Mouse (Mus musculus) CH12.LX (cell line): Measurements from ENCODE around the gene Stx11. TPM values are rescaled to one million over a fixed set of nuclear protein-coding genes. Genes with fewer than 3 reads are reported as not detected.

Experiments
- DNase-seq: peaks from one replicate; pipeline ENCODE4 v3.0.0-alpha.2; 2013; ENCODE audit errors: extremely low read depth
- H3K27ac ChIP-seq: 2 replicates; pipeline ENCODE4 v1.5.1; 2012; ENCODE audit warnings: low read depth, mild to moderate bottlenecking, control low read depth, moderate library complexity; ENCODE audit not compliant: insufficient read depth
- H3K27me3 ChIP-seq: replicated peaks from 2 replicates; pipeline ENCODE3; 2012; ENCODE audit warnings: inconsistent platforms
- H3K36me3 ChIP-seq, 2 experiments: replicated peaks in 1 of 2; 2 replicates each; pipeline versions ENCODE3 to v1.6.1; 2012; ENCODE audit warnings: inconsistent platforms in 1 of 2, low read length in 1 of 2, mild to moderate bottlenecking in 1 of 2, mixed read lengths in 1 of 2, moderate library complexity in 1 of 2; ENCODE audit not compliant: control insufficient read depth in 1 of 2, insufficient read depth in 1 of 2
- H3K4me1 ChIP-seq, 2 experiments: 2 replicates each; pipeline ENCODE4 v1.6.1; 2012; ENCODE audit warnings: inconsistent platforms in 1 of 2, moderate library complexity in 1 of 2; ENCODE audit not compliant: insufficient read depth in 2 of 2, control insufficient read depth in 1 of 2
- H3K4me2 ChIP-seq: 2 replicates; pipeline ENCODE4 v1.6.1; 2012; ENCODE audit warnings: low read depth, mild to moderate bottlenecking, control low read depth; ENCODE audit not compliant: poor library complexity, insufficient read depth, severe bottlenecking
- H3K4me3 ChIP-seq, 3 experiments: fragments of 150-350 bp in 1 of 3; sonication (generic) in 1 of 3; replicated peaks in 1 of 3; 2 replicates each; pipeline versions ENCODE3 to v1.5.1; 2011 to 2012; ENCODE audit warnings: low read depth in 2 of 3, low read length in 2 of 3, mild to moderate bottlenecking in 2 of 3, moderate library complexity in 2 of 3, control low read depth in 1 of 3, improper control_type of control experiment in 1 of 3, inconsistent platforms in 1 of 3, mixed read lengths in 1 of 3; ENCODE audit not compliant: poor library complexity in 1 of 3
- H3K79me2 ChIP-seq: replicated peaks from 2 replicates; pipeline ENCODE4 v1.6.1; 2012; ENCODE audit warnings: mild to moderate bottlenecking, moderate library complexity; ENCODE audit not compliant: control insufficient read depth, poor library complexity, insufficient read depth, severe bottlenecking; ENCODE audit errors: extremely low read depth
- H3K9ac ChIP-seq: 2 replicates; pipeline ENCODE4 v1.6.1; 2012; ENCODE audit warnings: low read depth, mild to moderate bottlenecking, control low read depth, moderate library complexity; ENCODE audit not compliant: insufficient read depth
- H3K9me3 ChIP-seq: replicated peaks from 2 replicates; pipeline ENCODE3; 2012; ENCODE audit warnings: low read length, inconsistent platforms, mixed read lengths
- BHLHE40 ChIP-seq: IDR thresholded peaks from 2 replicates; pipeline ENCODE4 v1.6.1; 2011; ENCODE audit warnings: mild to moderate bottlenecking, low read depth, low read length, improper control_type of control experiment
- CHD2 ChIP-seq: IDR thresholded peaks from 2 replicates; pipeline ENCODE4 v1.6.1; 2011; ENCODE audit warnings: low read length, improper control_type of control experiment
- CTCF ChIP-seq, 2 experiments: IDR thresholded peaks in 1 of 2; conservative IDR thresholded peaks in 1 of 2; 2 replicates each; pipeline ENCODE4 v1.5.1; 2011 to 2012; ENCODE audit warnings: low read depth in 2 of 2, low read length in 2 of 2, improper control_type of control experiment in 1 of 2, inconsistent platforms in 1 of 2, mild to moderate bottlenecking in 1 of 2, moderate library complexity in 1 of 2
- E2F4 ChIP-seq: IDR thresholded peaks from 2 replicates; pipeline ENCODE4 v1.6.1; 2011; ENCODE audit warnings: low read depth, low read length, improper control_type of control experiment; ENCODE audit not compliant: insufficient replicate concordance
- EP300 ChIP-seq: IDR thresholded peaks from 2 replicates; pipeline ENCODE4 v1.6.1; 2011; ENCODE audit warnings: low read length, improper control_type of control experiment
- GABPA ChIP-seq: IDR thresholded peaks from 2 replicates; pipeline ENCODE4 v1.6.1; 2012; ENCODE audit warnings: low read depth, low read length, improper control_type of control experiment, inconsistent platforms; ENCODE audit not compliant: insufficient replicate concordance
- HCFC1 ChIP-seq: IDR thresholded peaks from 2 replicates; pipeline ENCODE4 v1.6.1; 2012; ENCODE audit warnings: low read depth, mild to moderate bottlenecking, inconsistent platforms, low read length, improper control_type of control experiment
- IRF4 ChIP-seq: IDR thresholded peaks from 2 replicates; pipeline ENCODE4 v1.6.1; 2014; ENCODE audit warnings: low read depth, mild to moderate bottlenecking, inconsistent platforms, low read length, improper control_type of control experiment
- JUN ChIP-seq: IDR thresholded peaks from 2 replicates; pipeline ENCODE4 v1.6.1; 2011; ENCODE audit warnings: low read depth, mild to moderate bottlenecking, low read length, improper control_type of control experiment, moderate library complexity; ENCODE audit not compliant: insufficient read depth
- JUND ChIP-seq: conservative IDR thresholded peaks from 2 replicates; pipeline ENCODE4 v1.6.1; 2011; ENCODE audit warnings: low read depth, low read length, improper control_type of control experiment
- KAT2A ChIP-seq: IDR thresholded peaks from 2 replicates; pipeline ENCODE4 v1.6.1; 2012; ENCODE audit warnings: low read length, improper control_type of control experiment, inconsistent platforms; ENCODE audit not compliant: insufficient replicate concordance
- MEF2A ChIP-seq: IDR thresholded peaks from 2 replicates; pipeline ENCODE4 v1.6.1; 2014; ENCODE audit warnings: low read depth, mild to moderate bottlenecking, inconsistent platforms, low read length, improper control_type of control experiment, borderline replicate concordance
- MXI1 ChIP-seq: IDR thresholded peaks from 2 replicates; pipeline ENCODE4 v1.6.1; 2011; ENCODE audit warnings: mild to moderate bottlenecking, low read depth, low read length, improper control_type of control experiment
- MYC ChIP-seq: IDR thresholded peaks from 2 replicates; pipeline ENCODE4 v1.6.1; 2011; ENCODE audit warnings: low read depth, mild to moderate bottlenecking, improper control_type of control experiment, low read length
- NELFE ChIP-seq: IDR thresholded peaks from 2 replicates; pipeline ENCODE4 v1.6.1; 2011; ENCODE audit warnings: low read depth, low read length, improper control_type of control experiment
- NRF1 ChIP-seq: IDR thresholded peaks from 2 replicates; pipeline ENCODE4 v1.6.1; 2014; ENCODE audit warnings: low read depth, mild to moderate bottlenecking, inconsistent platforms, low read length, improper control_type of control experiment, moderate library complexity
- PAX5 ChIP-seq: IDR thresholded peaks from 2 replicates; pipeline ENCODE4 v1.6.1; 2012; ENCODE audit warnings: low read length, inconsistent platforms, mixed read lengths
- POLR2A ChIP-seq: IDR thresholded peaks from 2 replicates; pipeline ENCODE4 v1.6.1; 2011; ENCODE audit warnings: low read depth, mild to moderate bottlenecking, improper control_type of control experiment, low read length
- POLR2AphosphoS2 ChIP-seq: IDR thresholded peaks from 2 replicates; pipeline ENCODE4 v1.6.1; 2011; ENCODE audit warnings: low read depth, low read length, improper control_type of control experiment
- RAD21 ChIP-seq: IDR thresholded peaks from 2 replicates; pipeline ENCODE4 v1.6.1; 2011; ENCODE audit warnings: low read depth, mild to moderate bottlenecking, low read length, improper control_type of control experiment, moderate library complexity
- RCOR1 ChIP-seq: conservative IDR thresholded peaks from 2 replicates; pipeline ENCODE4 v1.6.1; 2012; ENCODE audit warnings: low read depth, mild to moderate bottlenecking, inconsistent platforms, low read length, improper control_type of control experiment
- TBP ChIP-seq: conservative IDR thresholded peaks from 2 replicates; pipeline ENCODE4 v1.6.1; 2011; ENCODE audit warnings: low read depth, low read length, improper control_type of control experiment
- UBTF ChIP-seq: IDR thresholded peaks from 2 replicates; pipeline ENCODE4 v1.6.1; 2012; ENCODE audit warnings: low read depth, mild to moderate bottlenecking, inconsistent platforms, low read length, improper control_type of control experiment, moderate library complexity
- USF1 ChIP-seq: IDR thresholded peaks from 2 replicates; pipeline ENCODE4 v1.6.1; 2014; ENCODE audit warnings: low read depth, mild to moderate bottlenecking, inconsistent platforms, low read length, improper control_type of control experiment
- ZNF384 ChIP-seq: IDR thresholded peaks from 2 replicates; pipeline ENCODE4 v1.6.1; 2012; ENCODE audit warnings: low read depth, low read length, improper control_type of control experiment, inconsistent platforms
- dilution Hi-C: fragments of 300-500 bp; cut with MboI; formaldehyde crosslinking; loops from 2 replicates; pipeline ENCODE4 v1.14.3; 2020; ENCODE audit warnings: low sequenced_read_pairs; ENCODE audit not compliant: extremely low pct_unique_long_range_greater_than_20kb, extremely low pct_ligation_motif_present
- in situ Hi-C: fragments of 300-500 bp; cut with MboI; formaldehyde crosslinking; loops from 3 replicates; pipeline ENCODE4 v1.14.3; 2019; ENCODE audit warnings: low sequenced_read_pairs, low pct_ligation_motif_present, low pct_unique_long_range_greater_than_20kb, mixed read lengths
- polyA plus RNA-seq: library from polyadenylated mRNA; unstranded; fragments of >175 nt; gene quantifications from 2 replicates; pipeline ENCODE4 v1.2.1, GENCODE M21; 2012; ENCODE audit warnings: low read depth; ENCODE audit not compliant: insufficient read length
- total RNA-seq, 2 experiments: library from RNA; depleted of rRNA; stranded (reverse); fragments of 300-350 nt in 1 of 2; fragments of >200 nt in 1 of 2; gene quantifications; 2 replicates each; pipeline ENCODE4 v1.2.3; 2012 to 2014

Gene Stx11
- total and polyA plus RNA-seq, 3 experiments = 22.2 to 49.8 (median 47.7) TPM

GRCm38 (mm10) chr10:12903440-12904139 lies 60.5 kb downstream of the Stx11 start (continued):
- TF ChIP-seq BHLHE40 (no peak), TBP (peak; percentile 91), MYC (no peak), ZNF384 (no peak), POLR2A (peak; percentile 43; the same call in 1 of the 2 replicates), NELFE (peak; percentile 62), PAX5 (no peak), CTCF (conservative IDR thresholded peaks at IDR 0.05 in 1 of 2, IDR thresholded peaks at IDR 0.05 in 1 of 2; ENCODE audit: low read depth in 2 of 2, low read length in 2 of 2) (no peak), MXI1 (no peak), UBTF (no peak)
- TF ChIP-seq, all 38 proteins: peak for 11

GRCm38 (mm10) chr10:12899901-12900300 lies 64.2 kb downstream of the Stx11 start:
- H3K79me2 ChIP-seq = no peaks in the 10 kb centered on the region
- no peak overlapping the region for H3K4me2 ChIP-seq
- in situ Hi-C loops = loop anchor here (25.0 kb wide), 1 partner anchor 213 kb away; no protein-coding TSS in a partner anchor
- no peaks in the 10 kb centered on the region for H3K27me3 ChIP-seq
- H3K36me3 ChIP-seq = no peaks in the 10 kb centered on the region
- TF ChIP-seq KAT2A = no peak
- TF ChIP-seq JUND = no peak
- no peak for TF ChIP-seq POLR2AphosphoS2
- TF ChIP-seq BHLHE40 = no peak
- no peak for TF ChIP-seq EP300
- no peak for TF ChIP-seq IRF4
- TF ChIP-seq MXI1 = no peak
- TF ChIP-seq, all 38 proteins: peak for 0
- no peak overlapping the region for H3K27ac ChIP-seq
- no peaks in the 10 kb centered on the region for H3K9me3 ChIP-seq
- peaks cover 11 to 13% of the 10 kb centered on the region in 2 experiments for H3K4me1 ChIP-seq
- DNase-seq = no peak
- dilution Hi-C loops = no loop called here
- no peak overlapping the region for H3K9ac ChIP-seq
- no peak overlapping the region for H3K4me3 ChIP-seq

GRCm38 (mm10) chr10:12893339-12893738 lies 70.8 kb downstream of the Stx11 start:
- DNase-seq = no peak
- no peaks in the 10 kb centered on the region for H3K36me3 ChIP-seq
- no peaks in the 10 kb centered on the region for H3K9me3 ChIP-seq
- no peaks in the 10 kb centered on the region for H3K27me3 ChIP-seq
- TF ChIP-seq HCFC1 = no peak
- no peak for TF ChIP-seq USF1
- TF ChIP-seq PAX5 = no peak
- no peak for TF ChIP-seq BHLHE40
- TF ChIP-seq CHD2 = no peak
- no peak for TF ChIP-seq JUND
- TF ChIP-seq E2F4 = no peak
- no peak for TF ChIP-seq GABPA
- TF ChIP-seq RAD21 = no peak
- TF ChIP-seq RCOR1 = no peak
- no peak for TF ChIP-seq NRF1
- no peak for TF ChIP-seq MEF2A
- TF ChIP-seq EP300 = no peak
- TF ChIP-seq MYC = no peak
- no peak for TF ChIP-seq JUN
- TF ChIP-seq, all 38 proteins: peak for 0
- in situ Hi-C loops = no loop called here
- Histone ChIP-seq H3K9ac (no peak overlapping the region), H3K4me1 (peaks cover 5 to 8% of the 10 kb centered on the region in 2 experiments; a peak in 3 of 4 replicates), H3K27ac (no peak overlapping the region), H3K79me2 (no peaks in the 10 kb centered on the region), H3K4me3 (no peak overlapping the region), H3K4me2 (no peak overlapping the region)
- dilution Hi-C loops = no loop called here
